Mouse (Mus musculus): Measurements from ENCODE around the gene Klk9.
A peak's percentile ranks its signal among the peaks of the same experiment; 100 is the strongest.

Klk9 gene

GRCm38 (mm10) chr7:43791591-43791990 lies at the start of gene Klk9:
Gene Klk9, plus strand, starts transcription at chr7:43791891.
- DNase-seq (ENCODE audit: low spot score): no peak

- peak; percentile 16 for DNase-seq (ENCODE audit: low spot score)
Observed at GRCm38 (mm10) chr7:43747788-43748187, 43.9 kb upstream of the Klk9 start.

GRCm38 (mm10) chr7:43752806-43753205 lies 38.9 kb upstream of the Klk9 start:
- DNase-seq (ENCODE audit: low spot score): peak; percentile 18

GRCm38 (mm10) chr7:43766484-43766883 lies 25.2 kb upstream of the Klk9 start:
- no peak for DNase-seq (ENCODE audit: low spot score)

- DNase-seq (ENCODE audit: low spot score): no peak
Observed at GRCm38 (mm10) chr7:43768597-43768996, 23.1 kb upstream of the Klk9 start, which contains the start of gene Klk12. Gene Klk12, plus strand, starts transcription at chr7:43768897.

- no peak for DNase-seq (ENCODE audit: low spot score)
Observed at GRCm38 (mm10) chr7:43769636-43770035, 22.1 kb upstream of the Klk9 start.

- no peak for DNase-seq (ENCODE audit: low spot score)
Observed at GRCm38 (mm10) chr7:43770701-43771100, 21.0 kb upstream of the Klk9 start.

GRCm38 (mm10) chr7:43771916-43772315 lies 19.8 kb upstream of the Klk9 start:
- no peak for DNase-seq (ENCODE audit: low spot score)

- DNase-seq (ENCODE audit: low spot score): no peak
Observed at GRCm38 (mm10) chr7:43772901-43773300, 18.8 kb upstream of the Klk9 start.

GRCm38 (mm10) chr7:43774364-43774763 lies 17.3 kb upstream of the Klk9 start, which contains the start of gene Klk11:
Gene Klk11, plus strand, starts transcription at chr7:43774604.
- DNase-seq (ENCODE audit: low spot score): no peak

- peak; percentile 8 for DNase-seq (ENCODE audit: low spot score)
Observed at GRCm38 (mm10) chr7:43774802-43775201, 16.9 kb upstream of the Klk9 start.

GRCm38 (mm10) chr7:43775311-43776057 lies 16.2 kb upstream of the Klk9 start:
- DNase-seq (ENCODE audit: low spot score): no peak

- DNase-seq (ENCODE audit: low spot score): no peak
Observed at GRCm38 (mm10) chr7:43776506-43776905, 15.2 kb upstream of the Klk9 start.

- DNase-seq (ENCODE audit: low spot score): no peak
Observed at GRCm38 (mm10) chr7:43777423-43777822, 14.3 kb upstream of the Klk9 start.

GRCm38 (mm10) chr7:43778176-43778970 lies 13.3 kb upstream of the Klk9 start:
- no peak for DNase-seq (ENCODE audit: low spot score)

- no peak for DNase-seq (ENCODE audit: low spot score)
Observed at GRCm38 (mm10) chr7:43780241-43780640, 11.4 kb upstream of the Klk9 start.

GRCm38 (mm10) chr7:43780746-43781145 lies 10.9 kb upstream of the Klk9 start, which contains the start of gene Klk10:
Gene Klk10, plus strand, starts transcription at chr7:43781035.
- DNase-seq (ENCODE audit: low spot score): no peak

GRCm38 (mm10) chr7:43781541-43781940 lies 10.2 kb upstream of the Klk9 start:
- DNase-seq (ENCODE audit: low spot score): no peak

GRCm38 (mm10) chr7:43782275-43783265 lies 9.1 kb upstream of the Klk9 start:
- peak; percentile 18 for DNase-seq (ENCODE audit: low spot score)

- peak; percentile 78 for DNase-seq (ENCODE audit: low spot score)
Observed at GRCm38 (mm10) chr7:43785286-43785685, 6.4 kb upstream of the Klk9 start.

GRCm38 (mm10) chr7:43788096-43788495 lies 3.6 kb upstream of the Klk9 start:
- no peak for DNase-seq (ENCODE audit: low spot score)

- no peak for DNase-seq (ENCODE audit: low spot score)
Observed at GRCm38 (mm10) chr7:43789295-43789694, 2.4 kb upstream of the Klk9 start.

Measured in adipocyte (in vitro differentiated cells).